Mouse (Mus musculus) small intestine, adult 2 months (tissue): ENCODE results near the gene Dbt.
"Not testable (repeated sequence)": the region's sequence is repeated elsewhere in the genome, so short reads cannot be mapped to it uniquely, and the experiment has no call there.

Experiments
- CTCF ChIP-seq: fragments of 200-500 bp; IDR thresholded peaks from 2 replicates; pipeline ENCODE4 v1.5.1; 2012; ENCODE audit warnings: low read depth, mild to moderate bottlenecking, control low read depth, inconsistent platforms, low read length, moderate library complexity, mixed read lengths; ENCODE audit not compliant: insufficient replicate concordance, insufficient read length; ENCODE audit errors: extremely low read depth
- POLR2A ChIP-seq: fragments of 200-500 bp; IDR thresholded peaks from 2 replicates; pipeline ENCODE4 v1.6.1; 2012; ENCODE audit warnings: low read depth, mild to moderate bottlenecking, control low read depth, inconsistent platforms, low read length, moderate library complexity

DNA sequence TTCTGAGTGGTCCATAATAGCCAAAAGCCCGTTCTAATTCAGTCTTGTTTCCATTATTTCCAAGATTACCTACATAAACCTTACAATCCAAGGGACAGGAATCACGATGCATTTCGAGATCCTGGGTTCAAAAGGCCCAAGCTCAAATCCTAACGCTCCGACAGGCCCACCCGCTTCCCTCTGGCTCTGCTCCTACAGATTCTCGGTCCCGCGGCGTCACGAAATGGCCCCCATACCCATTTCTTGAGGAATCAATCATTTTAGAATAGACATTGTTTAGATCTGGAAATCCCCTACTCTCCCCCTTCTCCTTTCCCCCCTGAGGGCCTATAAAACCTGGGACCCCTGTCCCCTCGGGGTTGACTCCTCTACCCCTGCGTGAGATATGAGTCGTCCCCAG lies 48.4 kb downstream of the Dbt start:
- TF ChIP-seq CTCF, POLR2A: not testable (repeated sequence)
